Mouse (Mus musculus): ENCODE data around the gene Cd34. TPM values are rescaled to one million over a fixed set of nuclear protein-coding genes. Genes with fewer than 3 reads are reported as not detected.

Gene Cd34
- polyA plus RNA-seq, 1 experiment: 6.7 TPM

DNA sequence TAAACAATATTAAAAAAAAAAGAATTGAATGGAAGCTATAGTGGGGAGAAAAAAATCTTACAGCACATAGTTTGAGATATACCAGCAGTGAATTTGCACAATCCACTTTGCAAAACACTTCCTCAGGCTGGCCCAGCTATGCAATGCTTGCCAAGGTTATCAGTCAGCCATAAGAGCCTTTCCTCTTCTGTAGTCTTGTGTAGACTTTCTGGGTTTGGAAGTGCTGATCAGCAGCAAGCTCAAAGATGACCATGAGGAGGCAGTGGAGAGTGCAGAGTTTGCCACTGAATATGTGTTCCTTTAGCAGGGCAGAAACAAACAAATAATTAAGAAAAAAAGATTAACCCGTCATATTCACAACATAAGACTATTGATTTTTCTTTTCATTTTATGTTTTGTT lies 50.4 kb downstream of the Cd34 start:
- Histone ChIP-seq H3K4me3 (ENCODE audit: insufficient read depth, poor library complexity, severe bottlenecking) (no peak overlapping the region), H3K36me3 (ENCODE audit: control insufficient read depth, insufficient read depth) (no peaks in the 10 kb centered on the region), H3ac (ENCODE audit: control insufficient read depth, insufficient read length, low read depth) (no peak overlapping the region), H3K79me2 (ENCODE audit: control insufficient read depth, insufficient read depth) (peaks cover 29% of the 10 kb centered on the region), H3K79me3 (ENCODE audit: low read depth) (peaks cover 6% of the 10 kb centered on the region), H3K27me3 (ENCODE audit: control insufficient read depth, insufficient read depth, insufficient read length) (no peaks in the 10 kb centered on the region)
- TF ChIP-seq MYOG (IDR thresholded peaks at IDR 0.05; ENCODE audit: control insufficient read depth, extremely low read depth, insufficient read length): no peak
- no peak for TF ChIP-seq USF1 (IDR thresholded peaks at IDR 0.05; ENCODE audit: low read depth)
- TF ChIP-seq CEBPB (IDR thresholded peaks at IDR 0.05; ENCODE audit: low read depth): no peak
- no peak for TF ChIP-seq MYOD1 (IDR thresholded peaks at IDR 0.05; ENCODE audit: control insufficient read depth, insufficient read length, low read depth)
- TF ChIP-seq FOSL1 (IDR thresholded peaks at IDR 0.05; ENCODE audit: insufficient read depth, low read length, poor library complexity, severe bottlenecking): no peak
- no peak for TF ChIP-seq CTCF (IDR thresholded peaks at IDR 0.05; ENCODE audit: control insufficient read depth, insufficient read depth, insufficient read length)
- no peak for TF ChIP-seq MAX (IDR thresholded peaks at IDR 0.05)

DNA sequence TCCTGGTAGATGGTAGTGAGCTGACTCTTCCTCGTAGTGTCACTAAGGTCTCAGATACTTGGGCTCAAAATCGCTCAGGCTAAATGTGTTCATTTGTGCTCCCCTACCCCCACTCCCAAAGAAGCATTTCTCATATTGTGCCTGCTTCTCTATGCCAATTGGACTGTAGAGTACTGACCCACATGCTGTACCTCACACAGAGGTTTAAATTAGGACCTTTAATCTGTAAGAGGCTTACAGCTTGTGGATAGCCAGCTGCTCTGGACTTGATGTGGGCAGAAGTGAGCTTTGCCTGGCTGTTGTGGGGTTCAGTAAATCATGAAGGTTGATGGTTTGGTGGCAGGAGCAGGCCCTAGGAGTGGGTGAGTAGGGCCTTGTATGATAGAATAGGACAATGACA lies 52.4 kb downstream of the Cd34 start:
- Histone ChIP-seq H3K79me3 (ENCODE audit: low read depth) (peaks cover 6% of the 10 kb centered on the region), H3K27me3 (ENCODE audit: control insufficient read depth, insufficient read depth, insufficient read length) (no peaks in the 10 kb centered on the region), H3K36me3 (ENCODE audit: control insufficient read depth, insufficient read depth) (no peaks in the 10 kb centered on the region), H3K79me2 (ENCODE audit: control insufficient read depth, insufficient read depth) (peaks cover 16% of the 10 kb centered on the region), H3K4me3 (ENCODE audit: insufficient read depth, poor library complexity, severe bottlenecking) (no peak overlapping the region), H3ac (ENCODE audit: control insufficient read depth, insufficient read length, low read depth) (no peak overlapping the region)
- TF ChIP-seq USF1 (IDR thresholded peaks at IDR 0.05; ENCODE audit: low read depth) (no peak), MYOD1 (IDR thresholded peaks at IDR 0.05; ENCODE audit: control insufficient read depth, insufficient read length, low read depth) (no peak), MYOG (IDR thresholded peaks at IDR 0.05; ENCODE audit: control insufficient read depth, extremely low read depth, insufficient read length) (no peak), CTCF (IDR thresholded peaks at IDR 0.05; ENCODE audit: control insufficient read depth, insufficient read depth, insufficient read length) (no peak), FOSL1 (IDR thresholded peaks at IDR 0.05; ENCODE audit: insufficient read depth, low read length, poor library complexity, severe bottlenecking) (no peak), MAX (IDR thresholded peaks at IDR 0.05) (no peak), CEBPB (IDR thresholded peaks at IDR 0.05; ENCODE audit: low read depth) (no peak)

DNA sequence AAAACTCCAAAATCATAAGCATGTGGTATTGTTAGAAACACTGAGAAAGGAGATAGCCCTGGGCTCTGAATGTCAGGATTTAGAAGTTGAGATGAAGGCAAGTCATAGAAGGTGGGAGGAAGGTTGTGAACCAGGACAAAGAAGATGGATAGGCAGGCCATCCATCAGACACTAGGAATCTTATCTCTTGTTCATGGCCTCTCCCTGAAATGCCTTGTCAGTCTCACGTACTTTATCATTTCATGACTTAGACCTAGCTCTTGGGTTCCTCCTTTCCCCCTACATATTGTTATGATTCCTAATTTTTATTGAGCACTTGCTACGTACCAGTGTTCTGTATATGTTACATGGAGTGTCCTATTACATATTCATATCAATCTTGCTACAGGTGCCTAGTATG lies 53.0 kb downstream of the Cd34 start:
- no peak overlapping the region for H3K4me3 ChIP-seq (ENCODE audit: insufficient read depth, poor library complexity, severe bottlenecking)
- no peak overlapping the region for H3ac ChIP-seq (ENCODE audit: control insufficient read depth, insufficient read length, low read depth)
- H3K36me3 ChIP-seq (ENCODE audit: control insufficient read depth, insufficient read depth): no peaks in the 10 kb centered on the region
- TF ChIP-seq CTCF (IDR thresholded peaks at IDR 0.05; ENCODE audit: control insufficient read depth, insufficient read depth, insufficient read length): no peak
- no peak for TF ChIP-seq MAX (IDR thresholded peaks at IDR 0.05)
- no peak for TF ChIP-seq CEBPB (IDR thresholded peaks at IDR 0.05; ENCODE audit: low read depth)
- TF ChIP-seq USF1 (IDR thresholded peaks at IDR 0.05; ENCODE audit: low read depth): no peak
- TF ChIP-seq MYOD1 (IDR thresholded peaks at IDR 0.05; ENCODE audit: control insufficient read depth, insufficient read length, low read depth): no peak
- TF ChIP-seq MYOG (IDR thresholded peaks at IDR 0.05; ENCODE audit: control insufficient read depth, extremely low read depth, insufficient read length): no peak
- TF ChIP-seq FOSL1 (IDR thresholded peaks at IDR 0.05; ENCODE audit: insufficient read depth, low read length, poor library complexity, severe bottlenecking): no peak
- peaks cover 9% of the 10 kb centered on the region for H3K79me2 ChIP-seq (ENCODE audit: control insufficient read depth, insufficient read depth)
- peaks cover 6% of the 10 kb centered on the region for H3K79me3 ChIP-seq (ENCODE audit: low read depth)
- no peaks in the 10 kb centered on the region for H3K27me3 ChIP-seq (ENCODE audit: control insufficient read depth, insufficient read depth, insufficient read length)

DNA sequence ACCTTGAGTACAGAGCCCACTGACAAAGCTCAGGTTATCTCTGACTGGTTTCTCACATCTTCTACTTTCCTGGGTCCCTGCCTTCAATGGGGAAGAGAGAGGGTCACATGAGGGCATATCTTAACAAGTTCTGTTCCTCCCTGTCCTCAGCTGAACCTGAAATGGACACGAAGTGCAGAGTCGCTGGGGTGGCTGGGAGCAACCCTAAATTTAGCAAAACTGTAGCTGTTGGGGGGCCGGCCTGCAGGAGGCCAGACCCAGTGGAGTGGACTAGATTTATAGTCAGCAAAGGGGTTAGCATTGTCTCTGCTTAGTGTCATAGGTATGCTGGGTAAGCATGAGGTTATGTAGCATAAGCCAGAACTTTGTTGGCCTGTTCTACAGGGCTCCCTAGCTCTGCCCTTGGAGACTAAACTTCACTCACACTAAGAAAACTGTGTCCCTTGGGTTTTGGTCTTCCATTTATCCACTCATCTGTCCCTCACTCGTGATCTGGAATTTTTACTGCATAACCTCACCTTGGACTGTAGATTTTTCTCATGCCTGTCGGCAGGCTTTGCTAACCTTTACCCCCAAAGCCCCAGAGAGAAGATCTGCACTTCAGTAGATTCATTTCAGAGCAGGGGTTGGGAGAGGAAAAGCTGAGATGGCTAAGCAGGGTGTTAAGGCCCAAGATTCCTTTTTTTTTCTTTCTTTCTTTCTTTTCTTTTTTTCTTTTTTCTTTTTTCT lies 54.1 kb downstream of the Cd34 start:
- H3K36me3 ChIP-seq (ENCODE audit: control insufficient read depth, insufficient read depth): no peaks in the 10 kb centered on the region
- TF ChIP-seq FOSL1 (IDR thresholded peaks at IDR 0.05; ENCODE audit: insufficient read depth, low read length, poor library complexity, severe bottlenecking) (no peak), MAX (IDR thresholded peaks at IDR 0.05) (no peak), MYOG (IDR thresholded peaks at IDR 0.05; ENCODE audit: control insufficient read depth, extremely low read depth, insufficient read length) (no peak), USF1 (IDR thresholded peaks at IDR 0.05; ENCODE audit: low read depth) (no peak), MYOD1 (IDR thresholded peaks at IDR 0.05; ENCODE audit: control insufficient read depth, insufficient read length, low read depth) (no peak)
- no peak overlapping the region for H3ac ChIP-seq (ENCODE audit: control insufficient read depth, insufficient read length, low read depth)
- H3K79me3 ChIP-seq (ENCODE audit: low read depth): peaks cover 3% of the 10 kb centered on the region
- peaks cover 2% of the 10 kb centered on the region for H3K79me2 ChIP-seq (ENCODE audit: control insufficient read depth, insufficient read depth)
- no peak overlapping the region for H3K4me3 ChIP-seq (ENCODE audit: insufficient read depth, poor library complexity, severe bottlenecking)
- H3K27me3 ChIP-seq (ENCODE audit: control insufficient read depth, insufficient read depth, insufficient read length): no peaks in the 10 kb centered on the region

DNA sequence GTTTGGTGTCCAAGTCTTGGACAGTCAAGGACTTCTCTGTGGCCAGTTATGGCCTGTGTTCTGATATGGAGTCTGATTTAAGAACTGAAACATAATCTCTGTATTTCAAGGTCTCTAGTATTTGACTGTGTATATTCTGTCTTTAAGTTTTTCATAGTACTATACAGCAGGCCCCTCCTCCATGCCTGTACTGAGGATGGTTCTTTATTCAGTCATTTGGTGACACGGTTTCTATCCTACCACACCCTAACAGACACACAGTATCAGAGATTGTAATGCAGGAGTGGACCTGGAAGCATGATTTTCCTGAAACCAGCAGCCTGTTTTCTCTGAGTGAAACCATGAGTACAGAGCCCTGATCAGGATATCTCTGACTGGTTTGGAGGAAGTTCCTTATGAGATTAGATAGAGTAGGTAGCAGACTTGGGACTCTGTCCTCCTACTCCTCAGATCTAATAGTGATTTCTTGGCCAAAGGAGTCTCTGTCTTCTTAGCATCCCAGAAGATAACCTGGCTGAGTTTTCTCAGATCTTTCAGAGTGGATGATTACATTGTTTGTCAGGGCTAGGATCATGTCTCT lies 54.9 kb downstream of the Cd34 start:
- TF ChIP-seq CEBPB (IDR thresholded peaks at IDR 0.05; ENCODE audit: low read depth) (no peak), FOSL1 (IDR thresholded peaks at IDR 0.05; ENCODE audit: insufficient read depth, low read length, poor library complexity, severe bottlenecking) (no peak), MYOD1 (IDR thresholded peaks at IDR 0.05; ENCODE audit: control insufficient read depth, insufficient read length, low read depth) (no peak), MYOG (IDR thresholded peaks at IDR 0.05; ENCODE audit: control insufficient read depth, extremely low read depth, insufficient read length) (no peak), CTCF (IDR thresholded peaks at IDR 0.05; ENCODE audit: control insufficient read depth, insufficient read depth, insufficient read length) (no peak)

More for the DNA sequence above, 54.9 kb downstream of the Cd34 start:
- no peak overlapping the region for H3K4me3 ChIP-seq (ENCODE audit: insufficient read depth, poor library complexity, severe bottlenecking)
- H3K27me3 ChIP-seq (ENCODE audit: control insufficient read depth, insufficient read depth, insufficient read length): no peaks in the 10 kb centered on the region
- no peaks in the 10 kb centered on the region for H3K79me2 ChIP-seq (ENCODE audit: control insufficient read depth, insufficient read depth)
- no peaks in the 10 kb centered on the region for H3K79me3 ChIP-seq (ENCODE audit: low read depth)
- H3ac ChIP-seq (ENCODE audit: control insufficient read depth, insufficient read length, low read depth): no peak overlapping the region
- H3K36me3 ChIP-seq (ENCODE audit: control insufficient read depth, insufficient read depth): no peaks in the 10 kb centered on the region
